Mouse (Mus musculus) C2C12 (cell line): Measurements from ENCODE around the gene Olfr527.

ENCODE experiments used
- CTCF ChIP-seq: IDR thresholded peaks from one replicate; pipeline ENCODE4 v1.5.1; 2011; ENCODE audit not compliant: control insufficient read depth, insufficient read depth, insufficient read length
- USF1 ChIP-seq: IDR thresholded peaks from one replicate; pipeline ENCODE4 v1.6.1; 2011; ENCODE audit warnings: low read depth, mild to moderate bottlenecking, control low read depth, moderate library complexity

- TF ChIP-seq USF1 (no peak), CTCF (no peak)
Observed at GRCm38 (mm10) chr7:140320558-140320957, 13.3 kb upstream of the Olfr527 start, which contains the start of gene Olfr525.
